Mouse (Mus musculus) adrenal gland, adult 2 months (tissue): ENCODE results near the gene Schip1. TPM values are rescaled to one million over a fixed set of nuclear protein-coding genes. Genes with fewer than 3 reads are reported as not detected.

ENCODE experiments used
- DNase-seq: peaks from one replicate; pipeline ENCODE4 v3.0.0; 2021
- polyA plus RNA-seq: library from polyadenylated mRNA; depleted of rRNA; stranded (reverse); fragments of >200 nt; gene quantifications from 2 replicates; pipeline ENCODE4 v1.2.3, GENCODE M21; 2012
- total RNA-seq, 2 experiments: library from RNA; stranded (reverse); gene quantifications; 2 replicates each; pipeline ENCODE4 v1.2.3; 2021

The Schip1 gene
- total and polyA plus RNA-seq, 3 experiments = 3.8 to 10.5 (median 7.2) TPM

GRCm38 (mm10) chr3:68583771-68584511 is 519.3 kb downstream of the Schip1 start:
- DNase-seq = peak; percentile 75

- DNase-seq = no peak
Observed at GRCm38 (mm10) chr3:68585213-68585612, 520.6 kb downstream of the Schip1 start.

GRCm38 (mm10) chr3:68586646-68587064 is 522.1 kb downstream of the Schip1 start:
- no peak for DNase-seq

- no peak for DNase-seq
Observed at GRCm38 (mm10) chr3:68587567-68588245, 523.1 kb downstream of the Schip1 start.

GRCm38 (mm10) chr3:68589220-68589840 is 524.7 kb downstream of the Schip1 start:
- no peak for DNase-seq

- no peak for DNase-seq
Observed at GRCm38 (mm10) chr3:68590436-68590835, 525.8 kb downstream of the Schip1 start.

GRCm38 (mm10) chr3:68592575-68592974 is 528.0 kb downstream of the Schip1 start:
- DNase-seq = no peak

GRCm38 (mm10) chr3:68593073-68593867 is 528.7 kb downstream of the Schip1 start:
- DNase-seq = no peak

GRCm38 (mm10) chr3:68595316-68595925 is 530.8 kb downstream of the Schip1 start:
- DNase-seq = no peak

- no peak for DNase-seq
Observed at GRCm38 (mm10) chr3:68596938-68597337, 532.3 kb downstream of the Schip1 start.

- DNase-seq = no peak
Observed at GRCm38 (mm10) chr3:68602891-68603290, 538.3 kb downstream of the Schip1 start.

- no peak for DNase-seq
Observed at GRCm38 (mm10) chr3:68604467-68604866, 539.9 kb downstream of the Schip1 start.

GRCm38 (mm10) chr3:68604962-68605361 is 540.4 kb downstream of the Schip1 start:
- no peak for DNase-seq

GRCm38 (mm10) chr3:68605942-68606603 is 541.5 kb downstream of the Schip1 start:
- no peak for DNase-seq

GRCm38 (mm10) chr3:68606730-68607129 is 542.1 kb downstream of the Schip1 start:
- DNase-seq = no peak

GRCm38 (mm10) chr3:68607336-68607735 is 542.7 kb downstream of the Schip1 start:
- no peak for DNase-seq

GRCm38 (mm10) chr3:68608848-68609497 is 544.4 kb downstream of the Schip1 start:
- peak; percentile 75 for DNase-seq

- peak; percentile 28 for DNase-seq
Observed at GRCm38 (mm10) chr3:68610011-68610410, 545.4 kb downstream of the Schip1 start.

- DNase-seq = no peak
Observed at GRCm38 (mm10) chr3:68610598-68611261, 546.1 kb downstream of the Schip1 start.
